Mouse (Mus musculus) cerebellum, adult 18-20 months (tissue): ENCODE measurements around the gene Gm49486.

Source experiments
- DNase-seq, 2 experiments: peaks; one replicate each; pipeline ENCODE4 v3.0.0; 2021

The Gm49486 gene

DNA sequence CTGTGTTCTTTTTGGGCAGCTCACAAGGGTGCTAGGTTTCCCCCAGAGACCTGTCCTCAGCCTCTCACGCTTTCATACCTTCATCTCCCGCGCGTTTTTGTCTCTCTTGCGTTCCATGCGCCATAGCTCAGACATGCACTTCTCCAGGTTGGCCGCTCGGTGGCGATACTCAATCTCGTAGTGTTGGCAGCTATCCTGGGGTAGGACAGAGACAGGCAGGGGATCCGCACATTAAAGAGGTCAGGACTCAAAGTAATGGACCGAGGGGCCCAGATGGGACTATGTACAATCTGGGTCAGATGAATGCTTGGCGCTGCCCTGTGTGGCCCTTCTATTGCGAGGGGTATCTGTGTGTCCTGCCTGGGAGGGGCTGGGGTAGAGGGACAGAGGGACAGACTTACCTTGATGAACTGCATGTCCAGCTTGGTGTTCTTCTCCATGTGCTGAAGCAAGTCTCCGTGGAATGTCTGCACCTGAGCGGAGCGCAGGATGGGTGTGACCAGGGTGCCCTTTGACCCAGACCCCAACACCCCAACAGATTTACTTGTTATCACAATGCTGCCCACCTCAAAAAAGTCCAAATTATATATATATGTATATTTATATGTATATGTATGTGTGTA is 42.0 kb downstream of the Gm49486 start:
- DNase-seq = no peak

DNA sequence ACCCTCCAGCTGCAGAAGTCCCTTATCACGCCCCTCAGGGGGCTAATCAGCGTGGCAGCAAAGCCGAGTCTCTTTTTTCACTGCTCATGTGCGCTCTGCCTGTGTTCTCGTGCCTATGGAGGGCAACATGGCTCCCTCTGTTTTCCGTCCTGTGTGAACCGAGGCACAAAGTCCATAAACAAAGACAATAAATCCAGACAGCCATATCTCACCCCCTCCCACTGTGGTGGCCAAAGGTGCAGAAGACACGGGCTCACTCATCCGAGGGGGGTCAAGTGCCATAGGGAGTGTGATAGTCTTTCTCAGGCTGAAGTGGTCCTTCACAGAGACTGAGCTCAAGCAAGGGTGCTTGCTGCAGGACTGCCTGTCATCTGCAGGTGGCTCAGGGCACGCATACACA is 43.8 kb downstream of the Gm49486 start:
- DNase-seq = no peak

DNA sequence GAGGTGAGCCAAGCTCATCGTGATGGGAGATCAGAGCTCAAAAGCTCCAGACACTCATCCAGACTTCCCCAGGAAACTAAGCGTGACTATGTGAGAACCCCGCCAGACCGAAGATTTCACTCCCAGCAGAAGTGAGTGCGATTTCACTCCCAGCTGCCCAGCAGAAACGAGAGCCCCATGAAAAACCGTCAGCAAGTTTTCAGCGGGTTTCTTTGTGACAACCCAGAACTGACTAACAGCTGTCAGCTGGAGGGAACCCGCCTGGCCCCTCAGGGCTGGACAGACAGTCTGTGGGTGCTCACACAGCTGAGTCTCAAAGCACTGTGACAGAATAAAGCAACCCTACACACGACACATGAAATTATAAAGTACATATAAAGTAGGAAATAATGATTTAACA is 48.5 kb downstream of the Gm49486 start:
- no peak for DNase-seq

DNA sequence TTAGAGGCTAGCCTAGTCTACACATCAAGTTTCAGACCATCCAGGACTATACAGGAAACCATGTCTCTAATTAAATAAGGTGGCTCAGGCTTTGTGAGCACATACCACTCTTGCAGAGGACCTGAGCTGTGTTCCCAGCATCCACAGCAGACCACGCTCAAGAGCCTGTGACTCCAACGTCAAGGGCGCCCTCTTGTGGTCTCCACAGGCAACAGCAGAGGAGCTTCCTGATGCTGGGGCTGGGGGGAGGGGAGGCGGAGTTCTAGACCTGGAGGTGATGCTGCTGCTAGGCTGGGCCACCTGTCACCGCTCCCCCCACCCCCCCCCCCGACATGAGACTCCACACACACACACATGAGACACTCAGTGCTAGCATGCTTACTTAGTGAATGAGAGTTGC is 51.0 kb downstream of the Gm49486 start:
- no peak for DNase-seq

DNA sequence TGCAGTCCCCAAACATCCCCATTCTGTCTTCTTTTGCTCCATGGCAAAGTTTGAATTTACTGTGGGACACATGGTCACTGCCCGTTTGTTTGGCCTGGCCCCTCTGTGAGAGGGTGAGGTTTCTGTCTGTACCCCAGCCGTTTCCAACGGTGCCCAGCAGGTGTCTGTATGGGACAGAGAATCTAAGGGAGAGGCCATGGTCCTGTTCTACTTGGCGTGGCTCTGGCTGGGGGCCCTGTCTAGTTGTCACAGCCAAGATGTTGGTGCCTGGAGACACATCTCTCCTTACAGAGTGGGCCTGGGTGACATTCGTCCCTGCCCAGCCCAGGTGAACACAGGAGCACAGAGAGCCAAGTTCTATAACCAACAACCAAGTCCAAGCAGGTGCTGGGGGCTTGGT is 51.7 kb downstream of the Gm49486 start:
- DNase-seq = no peak

DNA sequence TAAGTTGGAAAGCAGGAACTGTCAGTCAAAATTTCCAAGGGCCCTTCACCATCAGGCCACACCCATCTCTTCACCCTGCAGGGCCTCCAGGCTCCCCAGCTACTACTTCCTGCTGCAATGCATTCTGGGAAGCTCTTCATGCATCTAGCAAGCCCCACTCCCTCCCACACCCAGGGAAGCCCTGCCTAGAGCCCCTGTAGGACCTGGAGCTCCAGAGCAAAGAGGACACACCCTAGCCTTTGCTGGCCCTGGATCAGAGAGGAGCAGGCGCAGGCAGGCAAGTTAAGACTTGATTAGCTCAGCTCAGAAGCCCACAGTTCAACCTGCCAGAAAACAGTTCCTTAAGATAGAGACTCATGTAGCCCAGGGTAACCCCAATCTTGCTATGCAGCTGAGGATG is 52.2 kb downstream of the Gm49486 start:
- no peak for DNase-seq

DNA sequence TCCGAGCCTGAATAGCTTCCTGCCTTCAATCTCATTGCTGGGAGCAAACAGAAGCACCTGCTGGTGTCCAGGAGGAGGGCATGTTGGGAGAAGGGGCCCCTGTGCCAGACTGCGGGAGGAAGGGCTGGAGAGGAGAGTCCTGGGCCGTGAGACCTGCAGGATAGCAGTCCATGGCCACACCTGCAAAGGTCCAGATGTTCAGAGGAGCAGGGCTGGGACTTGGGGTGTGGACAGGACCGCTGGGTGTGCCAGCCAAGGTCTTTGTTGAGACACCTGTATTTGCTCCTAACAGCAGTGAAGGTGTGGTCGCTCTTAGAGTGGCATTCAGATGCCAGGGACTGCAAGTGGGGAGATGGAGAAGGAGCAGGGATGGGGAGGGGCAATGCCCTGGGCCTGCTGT is 53.2 kb downstream of the Gm49486 start:
- DNase-seq = no peak

DNA sequence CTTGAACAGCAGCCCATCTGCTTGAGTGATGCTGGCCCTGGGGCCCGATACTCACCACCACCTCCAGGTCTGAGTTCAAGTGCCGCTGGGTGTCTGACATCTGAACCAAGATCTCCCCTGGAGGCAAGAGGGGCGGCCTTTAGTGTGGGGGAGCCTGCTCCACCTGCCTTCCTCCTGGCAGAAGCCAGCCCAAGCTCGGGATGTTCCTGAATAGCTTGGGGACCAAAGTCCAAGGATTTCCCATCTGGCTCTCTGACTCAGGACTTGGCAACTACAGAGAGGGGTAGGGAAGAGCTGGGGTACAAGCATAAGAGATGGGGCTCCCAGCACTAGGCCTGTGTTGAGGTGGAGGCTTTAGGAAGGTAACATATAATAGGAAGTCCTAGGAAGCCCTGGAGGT is 54.2 kb downstream of the Gm49486 start:
- DNase-seq = no peak

DNA sequence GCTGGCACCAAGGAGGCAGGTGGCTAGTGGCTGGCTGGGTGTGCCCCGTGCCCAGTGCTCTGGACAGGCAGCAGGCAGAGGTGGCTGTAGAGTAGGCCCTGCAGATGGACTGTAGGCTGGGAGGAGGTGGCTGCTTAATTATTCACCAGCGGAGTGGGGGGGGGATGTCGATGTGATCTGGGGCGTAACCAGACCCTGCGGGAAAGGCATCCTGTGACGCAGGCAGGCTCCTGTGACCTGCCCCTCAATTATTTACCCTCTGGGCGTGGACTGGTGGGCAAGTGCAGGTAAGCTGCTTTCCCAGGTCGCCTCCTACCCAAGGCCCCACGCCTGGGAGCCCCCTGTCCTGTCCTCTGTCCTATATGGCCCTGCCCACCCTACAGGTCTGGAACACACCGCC is 56.2 kb downstream of the Gm49486 start, which contains the start of gene Baiap2l2:
Baiap2l2 (minus strand) TSS at position 139 of the 400 bp plus-strand sequence.
- no peak for DNase-seq

DNA sequence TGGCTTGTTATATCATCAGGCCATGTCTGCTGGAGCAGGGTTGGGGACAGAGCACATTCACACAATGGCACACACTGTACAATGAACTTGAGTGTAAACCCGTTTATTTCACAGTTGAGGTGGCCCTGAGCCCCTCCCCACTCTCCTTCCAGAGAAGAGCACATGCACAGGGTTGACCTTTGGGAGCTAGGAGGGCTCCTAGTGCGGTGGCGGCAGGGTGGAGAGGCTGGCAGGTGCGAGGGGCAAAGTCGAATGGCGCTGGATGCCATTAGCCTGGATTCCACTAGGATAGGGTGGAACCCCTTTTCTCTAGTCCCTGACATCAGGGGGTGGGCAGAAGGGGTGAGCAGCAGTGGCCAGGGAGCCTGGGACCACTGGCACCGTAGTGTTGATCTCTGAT is 57.0 kb downstream of the Gm49486 start:
- DNase-seq = no peak

DNA sequence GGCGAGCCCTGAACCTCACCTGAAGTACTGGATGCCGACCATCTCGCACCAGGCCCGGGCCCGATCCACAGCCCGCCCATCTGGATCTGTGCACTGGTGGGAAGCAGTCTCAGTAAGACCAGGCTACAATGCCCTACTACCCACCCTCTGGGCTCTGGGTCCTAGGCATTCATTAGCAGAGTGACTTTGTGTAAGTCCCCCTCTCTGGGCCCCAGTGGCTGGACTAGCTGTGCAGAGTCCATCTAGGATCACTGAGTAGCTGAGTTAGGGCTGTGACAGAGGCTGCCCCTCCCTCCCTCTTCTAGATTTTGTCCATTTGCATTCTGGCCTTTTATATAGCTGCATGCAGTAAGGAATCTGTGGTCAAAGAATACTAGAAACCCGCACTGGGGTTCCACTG is 57.9 kb downstream of the Gm49486 start:
- DNase-seq = no peak

DNA sequence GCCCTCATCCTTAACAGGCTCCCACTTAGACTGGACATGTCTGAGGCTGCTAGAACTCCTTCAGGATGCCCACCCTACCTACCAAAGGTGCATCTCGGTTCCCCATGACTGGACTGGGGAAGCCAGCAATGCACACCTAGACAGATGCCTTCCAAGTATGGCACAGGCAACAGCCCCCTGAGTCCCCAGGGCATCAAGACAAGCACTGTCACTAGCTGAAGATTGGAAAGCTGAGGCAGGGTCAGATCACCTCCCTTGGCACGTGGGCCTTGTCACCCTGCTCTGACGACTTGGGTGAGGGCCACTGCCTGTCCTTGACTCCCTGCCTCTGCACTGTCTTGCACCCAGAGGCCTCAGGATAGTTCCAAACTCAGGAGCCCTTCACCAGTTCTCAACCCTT is 59.2 kb downstream of the Gm49486 start:
- DNase-seq = no peak

DNA sequence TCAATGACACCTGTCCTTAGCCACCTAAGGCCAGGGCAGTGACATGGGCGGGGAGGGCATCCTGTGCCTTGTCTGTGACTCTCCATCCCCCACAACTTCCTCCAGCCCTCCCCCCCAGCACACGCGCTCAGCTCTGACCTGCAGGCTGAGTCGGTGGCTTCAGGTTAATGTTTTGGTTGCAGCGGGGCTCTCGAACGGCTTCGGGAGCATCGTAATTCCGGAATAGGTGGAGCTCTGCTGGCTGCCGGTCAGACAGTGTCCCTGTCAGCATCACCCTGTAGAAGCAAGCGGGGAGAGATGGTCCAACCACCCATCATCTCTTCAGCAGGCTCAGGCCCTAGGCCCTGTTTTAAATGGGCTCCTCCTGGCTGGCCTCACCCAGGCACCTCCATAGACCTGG is 60.2 kb downstream of the Gm49486 start:
- no peak for DNase-seq

DNA sequence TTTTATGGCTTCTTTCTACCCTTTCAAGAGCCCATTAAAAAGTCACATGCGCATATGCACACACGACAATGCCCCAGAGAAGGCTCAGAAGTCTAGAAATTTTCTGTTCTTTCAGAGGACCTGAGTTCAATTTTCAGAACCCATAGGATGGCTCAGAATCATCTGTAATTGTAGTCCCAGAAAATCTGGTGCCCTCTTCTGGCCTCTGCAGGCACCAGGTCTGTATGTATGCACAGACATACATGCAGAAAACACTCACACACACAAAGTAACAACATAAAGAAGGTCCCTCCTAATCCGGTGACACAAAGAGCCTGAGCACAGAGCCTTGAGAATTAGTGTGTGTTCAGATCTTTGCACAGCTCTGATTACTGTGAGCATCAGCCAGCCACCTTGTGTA is 61.1 kb downstream of the Gm49486 start:
- DNase-seq = no peak

DNA sequence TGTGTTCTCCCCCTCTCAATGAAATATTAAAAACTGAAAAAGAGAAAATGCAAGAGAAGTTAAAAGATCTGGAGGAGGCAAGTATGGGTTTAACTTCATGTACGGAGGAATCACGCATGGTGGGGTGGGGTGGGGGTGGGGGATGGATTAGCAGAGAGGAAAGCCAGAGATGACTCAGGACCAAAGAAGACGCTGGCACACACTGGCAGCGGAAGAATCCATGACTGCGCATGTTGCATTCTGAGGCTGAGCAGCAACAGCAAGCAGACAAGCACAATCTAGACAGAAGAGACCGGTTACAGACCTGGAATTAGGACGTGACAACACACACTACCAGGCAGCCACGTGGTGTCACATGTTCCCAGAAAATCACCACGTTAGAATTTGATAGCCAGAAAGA is 63.6 kb downstream of the Gm49486 start:
- no peak for DNase-seq

DNA sequence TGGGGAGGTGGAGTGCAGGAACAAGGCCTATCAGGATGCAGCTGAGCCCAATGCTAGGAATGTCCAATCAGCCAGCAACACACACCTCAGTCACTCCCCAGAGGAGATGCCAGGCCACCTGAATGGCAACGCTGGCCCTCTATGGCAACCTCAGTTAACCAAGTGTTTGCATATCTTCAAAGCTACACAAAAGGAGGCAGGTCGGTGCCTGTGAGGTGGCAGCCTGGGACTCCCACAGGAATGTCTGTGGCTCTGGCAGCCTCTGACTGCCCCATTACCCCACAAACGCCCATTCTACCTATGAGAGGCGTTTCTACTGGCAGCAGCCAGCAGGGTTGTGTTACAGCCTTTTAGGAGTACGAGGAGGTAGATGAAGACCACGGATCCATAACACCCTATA is 69.4 kb downstream of the Gm49486 start:
- no peak for DNase-seq

DNA sequence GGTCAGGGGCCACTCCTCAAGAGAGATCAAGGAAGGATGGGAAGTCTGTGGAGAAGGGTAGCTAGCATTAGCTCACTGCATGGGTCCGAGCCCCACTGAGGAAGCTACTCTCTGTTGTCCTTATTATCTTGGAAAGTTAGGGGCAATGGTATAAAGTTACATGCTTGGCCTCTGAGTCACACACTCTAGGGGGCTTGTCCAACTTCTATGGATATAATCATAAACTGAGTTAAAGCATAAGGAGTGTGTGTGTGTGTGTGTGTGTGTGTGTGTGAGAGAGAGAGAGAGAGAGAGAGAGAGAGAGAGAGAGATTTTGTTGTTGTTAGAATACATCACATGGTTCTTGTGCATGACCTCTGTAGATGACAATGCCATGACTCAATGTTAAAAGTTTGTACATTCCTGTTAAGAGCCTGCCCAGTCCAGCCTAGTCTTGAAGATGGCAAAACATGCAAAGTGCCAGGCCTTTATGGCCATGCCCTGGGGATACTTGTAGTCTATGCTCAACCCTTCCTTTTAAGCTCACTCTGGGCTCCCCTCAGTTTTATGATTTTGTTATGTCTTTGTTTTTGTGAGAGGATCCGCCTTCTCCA is 70.5 kb downstream of the Gm49486 start:
- no peak for DNase-seq

DNA sequence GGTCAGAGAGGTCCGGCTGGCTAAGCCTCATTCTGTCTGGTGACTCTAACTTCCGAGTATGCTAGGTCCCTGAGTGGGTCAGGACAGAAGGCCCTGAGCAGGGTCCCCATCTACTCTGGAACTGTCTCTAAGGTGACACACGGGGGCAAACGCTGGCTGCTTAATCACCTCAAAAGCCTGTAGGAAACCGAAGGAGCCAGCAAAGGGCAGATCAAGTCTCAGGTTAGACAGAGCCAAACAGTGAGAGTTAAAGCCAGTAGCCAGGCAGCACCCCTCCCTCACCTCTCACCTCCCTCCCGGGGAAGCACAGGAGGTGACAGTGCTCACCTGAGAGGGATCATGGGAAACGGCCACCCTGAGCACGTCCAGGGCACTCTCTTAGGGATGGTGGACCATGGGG is 74.5 kb downstream of the Gm49486 start:
- DNase-seq = no peak

DNA sequence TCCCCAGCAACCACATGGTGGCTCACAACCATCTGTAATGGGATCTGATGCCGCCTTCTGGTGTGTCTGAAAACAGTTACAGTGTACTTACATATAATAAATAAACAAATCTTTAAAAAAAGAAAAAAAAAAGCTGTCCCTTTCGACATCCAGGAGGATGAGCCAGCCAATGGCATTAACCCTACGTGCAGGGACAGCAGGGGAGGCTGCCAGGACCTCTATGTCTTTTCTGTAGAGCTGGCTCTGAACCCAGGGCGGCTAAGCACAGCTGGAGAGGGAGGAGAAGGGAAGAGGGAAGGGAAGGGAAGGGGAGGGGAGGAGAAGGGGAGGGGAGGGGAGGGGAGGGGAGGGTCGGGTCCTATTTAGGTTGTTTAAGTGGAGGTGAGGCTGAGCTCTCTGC is 75.6 kb downstream of the Gm49486 start:
- no peak for DNase-seq

DNA sequence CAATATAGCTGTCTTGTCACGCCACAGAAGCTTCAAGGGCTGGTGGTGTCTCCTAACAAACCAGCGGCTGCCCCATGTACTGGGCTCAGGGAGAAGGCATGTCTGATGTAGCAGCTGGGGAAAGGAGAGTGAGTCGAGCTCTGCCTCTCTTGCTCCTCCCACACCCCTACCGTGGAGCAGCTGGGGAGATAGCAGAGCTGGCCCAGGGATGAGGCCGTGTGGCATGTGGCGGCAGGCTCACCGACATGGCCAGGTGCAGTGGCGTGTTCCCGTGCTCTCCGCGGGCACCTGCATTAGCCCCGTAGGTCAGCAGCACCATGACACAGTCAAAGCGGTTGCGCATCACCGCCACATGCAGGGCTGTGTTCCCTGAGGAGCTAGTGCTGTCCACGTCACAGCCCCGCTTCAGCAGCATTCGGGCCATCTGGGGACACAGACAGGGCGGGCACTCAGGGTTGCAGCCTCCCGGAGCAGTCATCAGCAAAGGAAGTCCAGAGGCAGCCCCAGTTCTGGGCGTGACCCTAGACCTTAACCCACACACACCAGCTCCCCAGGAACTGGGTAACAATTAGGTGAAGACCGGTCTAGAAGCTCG is 76.9 kb downstream of the Gm49486 start:
- DNase-seq = no peak
